Mouse (Mus musculus) testis, postnatal 10 days (tissue): Measurements from ENCODE around the gene Syt1.

Experiments used
- DNase-seq: peaks from one replicate; pipeline ENCODE4 v3.0.0; 2021; ENCODE audit warnings: low spot score

Syt1 gene

DNA sequence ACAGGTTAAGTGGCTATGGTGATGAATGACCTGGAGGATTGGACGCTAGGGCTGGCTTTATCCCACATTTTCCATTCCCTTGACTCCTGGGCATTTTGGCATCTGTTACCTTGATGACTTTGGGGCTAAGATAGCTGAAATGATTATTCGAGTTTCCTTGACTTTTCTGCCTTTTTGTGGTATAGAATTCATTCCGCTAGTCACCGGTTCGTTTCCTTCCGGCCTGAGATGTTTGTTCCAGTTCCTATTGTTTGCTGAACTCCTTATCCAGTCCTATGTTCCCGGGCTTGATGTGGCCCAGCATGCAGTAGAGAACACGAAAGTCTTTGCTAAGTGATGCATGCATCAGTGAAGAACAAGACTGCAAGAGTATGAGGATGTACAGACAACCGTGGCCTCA lies 493.7 kb downstream of the Syt1 start:
- DNase-seq, result no peak

DNA sequence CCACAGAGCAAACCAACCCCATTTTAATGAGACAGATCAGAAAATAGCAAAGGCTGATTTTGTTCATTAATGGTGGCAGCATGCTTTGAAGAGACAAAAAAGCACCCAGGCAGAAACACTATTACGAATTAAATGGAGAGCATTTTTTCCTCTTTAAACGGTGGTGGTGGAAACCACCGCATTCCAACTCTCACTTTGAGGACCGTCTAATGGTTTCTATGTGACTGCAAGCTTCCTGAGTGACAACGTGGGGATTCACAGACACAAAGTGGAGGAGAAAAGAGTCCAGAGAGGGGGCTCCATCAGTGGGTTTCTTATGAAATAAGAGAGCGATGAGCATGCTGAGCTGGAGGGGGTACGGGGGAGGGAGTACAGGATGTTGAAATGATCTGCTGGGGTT lies 496.1 kb downstream of the Syt1 start:
- no peak for DNase-seq

DNA sequence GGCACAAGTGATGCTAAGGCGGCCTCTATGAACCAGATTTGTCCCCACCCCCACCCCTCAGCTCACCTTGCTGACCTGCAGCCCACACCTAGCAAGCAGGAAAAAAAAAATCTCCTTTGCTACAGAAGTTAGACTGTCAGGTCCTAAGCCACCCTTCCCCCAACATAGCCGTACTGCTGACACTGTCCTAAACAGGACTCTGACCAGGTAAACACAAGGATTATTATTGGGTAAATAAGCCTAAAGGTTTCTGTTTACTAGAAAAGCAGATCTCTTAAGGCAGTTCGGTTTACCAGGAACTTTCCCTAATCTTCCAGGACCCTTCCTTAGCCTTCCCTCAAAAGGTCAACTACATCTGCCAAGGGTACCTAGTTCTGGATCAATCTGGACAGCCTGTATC lies 501.2 kb downstream of the Syt1 start:
- DNase-seq, result no peak

DNA sequence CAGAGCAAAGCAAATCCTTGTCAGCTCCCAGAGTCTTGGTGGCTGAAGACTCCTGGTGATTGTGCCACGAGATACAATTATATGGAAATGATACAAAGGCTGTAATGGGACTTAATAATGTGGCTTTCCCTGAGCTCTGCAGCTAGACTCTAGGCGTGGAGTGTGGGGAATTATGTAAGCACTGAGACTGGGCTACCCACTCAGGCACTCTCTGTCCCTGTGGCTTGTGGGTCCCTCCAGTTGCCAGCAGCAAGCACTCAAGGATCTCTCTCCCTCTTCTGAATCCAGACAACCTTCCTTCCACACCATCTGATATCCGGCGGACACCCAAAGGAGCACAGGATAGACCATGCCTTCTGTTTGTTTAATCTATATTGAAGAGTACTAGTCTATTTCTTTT lies 503.9 kb downstream of the Syt1 start:
- no peak for DNase-seq

DNA sequence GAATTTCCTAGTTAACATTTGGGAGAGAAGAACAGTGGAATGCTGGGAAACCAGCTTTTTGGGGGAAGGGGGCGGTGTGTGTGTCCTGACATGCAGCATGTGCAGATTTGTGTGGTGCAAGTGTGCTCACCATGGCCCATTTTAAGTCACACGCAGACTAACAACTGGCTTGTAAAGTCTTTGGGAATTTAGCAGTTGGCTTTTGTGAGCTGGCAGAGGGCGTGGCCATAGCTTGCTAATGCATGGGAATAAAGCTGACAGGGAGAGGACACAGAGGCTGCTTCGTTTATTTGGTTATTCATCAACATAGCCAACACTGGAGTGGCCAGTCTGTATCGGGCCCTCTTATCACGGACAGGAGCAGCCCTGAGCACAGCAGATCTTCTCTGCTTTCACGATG lies 505.9 kb downstream of the Syt1 start:
- no peak for DNase-seq

DNA sequence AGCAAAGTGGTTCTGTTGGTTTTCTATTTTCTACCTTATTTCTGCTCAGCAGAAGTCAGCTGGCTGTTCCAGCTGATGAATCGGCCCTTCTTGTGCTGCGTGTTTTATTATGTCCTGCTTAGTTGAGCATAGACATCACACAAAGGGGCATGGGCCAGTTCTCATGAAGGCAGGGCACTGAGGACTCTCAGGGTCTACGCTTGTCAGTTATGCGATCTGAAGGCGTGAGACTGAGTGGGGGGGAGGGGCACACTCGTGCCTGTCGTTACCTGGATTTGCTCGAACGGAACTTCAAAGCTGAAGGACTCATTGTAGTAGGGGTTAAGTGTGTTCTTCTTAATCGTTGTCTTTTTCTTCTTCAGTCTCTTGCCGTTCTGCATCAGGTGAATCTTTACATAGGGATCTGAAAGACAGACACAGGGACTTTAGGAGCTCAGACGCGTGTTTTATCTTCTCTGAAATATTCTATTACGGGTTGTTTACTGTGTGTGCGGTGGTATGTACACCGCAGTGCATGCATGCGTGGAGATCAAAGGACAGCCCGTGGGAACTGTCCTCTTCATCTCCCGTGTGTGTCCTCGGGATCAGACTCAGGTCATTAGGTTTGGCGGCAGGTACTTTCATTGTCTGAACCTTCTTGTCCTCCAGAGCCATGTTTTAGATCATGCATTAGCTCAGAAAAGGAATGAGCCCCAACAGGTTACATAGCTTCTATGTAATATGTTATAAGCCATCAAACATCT lies 506.5 kb downstream of the Syt1 start:
- DNase-seq, result no peak

DNA sequence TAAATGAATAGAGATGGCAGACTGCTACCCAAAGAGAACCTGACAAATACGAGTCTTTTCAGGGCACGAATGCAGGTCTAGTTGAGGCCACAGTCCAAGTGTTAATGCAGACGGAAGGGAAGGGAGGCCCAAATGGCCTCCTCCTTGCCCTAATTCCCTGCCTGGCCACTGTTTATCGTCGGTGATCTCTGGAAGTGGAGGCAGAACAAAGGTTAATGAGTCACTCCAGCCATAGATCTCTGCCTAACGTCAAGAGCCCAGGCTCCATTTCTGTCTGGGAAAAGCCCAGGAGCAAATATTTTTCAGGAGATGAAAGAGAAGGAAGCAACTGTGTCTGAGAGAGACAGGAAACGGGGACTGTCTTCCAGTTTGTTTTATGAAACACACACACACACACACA lies 520.6 kb downstream of the Syt1 start:
- DNase-seq, result no peak

DNA sequence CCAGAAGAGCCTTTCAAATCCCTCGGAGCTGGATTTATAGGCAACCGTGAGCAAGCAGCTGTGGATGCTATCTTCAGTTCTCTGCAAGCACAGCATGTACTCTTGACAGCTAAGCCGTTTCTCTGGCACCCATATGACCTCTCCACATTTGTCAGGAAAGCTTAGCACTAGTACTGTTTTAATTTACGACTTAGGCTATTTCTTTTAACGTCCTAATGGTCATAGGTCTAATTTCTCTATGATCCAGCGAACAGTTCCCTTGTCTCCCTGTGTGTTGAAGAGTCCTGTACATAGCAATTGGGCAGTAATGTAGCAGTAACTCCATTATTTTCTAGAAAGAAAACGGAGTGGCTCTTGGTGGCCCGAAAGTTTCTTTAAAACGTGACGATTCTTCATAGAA lies 526.8 kb downstream of the Syt1 start:
- no peak for DNase-seq

DNA sequence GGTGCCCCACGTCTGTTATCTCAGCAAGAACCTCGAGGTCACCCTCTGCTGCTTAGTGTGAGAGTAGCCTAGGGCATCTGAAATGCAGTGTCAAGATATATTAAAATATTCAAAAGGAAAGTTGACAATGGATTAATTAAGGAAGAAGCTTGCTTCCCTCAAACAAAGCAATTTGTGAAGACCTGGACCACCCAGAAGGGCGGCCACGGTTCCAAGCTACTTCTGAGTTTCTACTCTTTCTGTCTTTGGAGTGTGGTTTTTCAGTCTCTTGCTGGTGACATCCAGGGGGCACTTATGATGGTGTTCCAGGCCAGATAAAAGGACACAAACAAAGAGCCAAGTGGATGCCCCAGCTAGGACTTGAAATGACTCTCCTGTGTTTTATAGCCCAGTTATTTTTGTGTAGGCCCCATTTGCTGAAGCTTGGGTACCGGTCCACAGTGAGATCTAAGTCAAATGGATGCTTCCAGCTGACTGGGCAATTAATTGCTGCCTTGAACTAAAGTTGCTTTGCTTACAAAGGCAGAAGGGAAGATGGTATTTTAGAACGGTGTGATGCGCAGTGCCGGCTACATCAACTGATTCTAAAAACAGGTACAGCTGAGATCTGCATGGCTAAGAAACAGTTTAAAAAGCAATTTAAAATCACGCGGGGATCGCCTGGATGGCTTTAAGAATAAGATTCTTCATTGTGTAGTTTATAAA lies 530.5 kb downstream of the Syt1 start:
- no peak for DNase-seq

DNA sequence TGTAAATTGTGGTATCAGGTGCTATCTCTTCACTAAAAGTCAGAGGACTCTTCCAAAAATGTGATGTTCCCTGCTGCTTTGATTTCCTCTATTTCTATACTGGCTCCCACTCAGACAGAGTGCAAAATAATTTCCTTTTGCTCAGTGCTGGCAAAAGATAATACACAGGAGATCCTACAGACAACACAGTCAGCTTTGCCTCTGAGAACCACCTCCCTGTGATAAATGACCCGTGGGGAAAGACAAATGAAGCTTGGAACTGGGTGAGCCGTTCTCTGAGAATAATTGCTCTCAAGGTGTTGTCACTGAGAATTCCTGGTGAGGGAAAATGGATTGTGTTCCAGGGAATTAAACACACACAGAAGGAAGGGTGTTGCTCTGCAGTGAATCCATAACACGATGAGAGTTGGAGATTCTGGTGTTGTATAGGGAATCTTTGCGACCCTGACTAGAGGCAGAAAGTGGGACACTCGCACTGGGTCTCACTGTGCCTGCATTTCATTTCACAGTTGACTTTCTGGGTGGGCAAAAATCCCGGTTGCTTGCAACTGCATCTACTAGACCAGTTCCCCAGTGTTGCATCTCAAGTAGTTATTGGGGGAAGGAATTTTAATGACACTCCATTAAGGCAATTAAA lies 540.3 kb downstream of the Syt1 start:
- no peak for DNase-seq

DNA sequence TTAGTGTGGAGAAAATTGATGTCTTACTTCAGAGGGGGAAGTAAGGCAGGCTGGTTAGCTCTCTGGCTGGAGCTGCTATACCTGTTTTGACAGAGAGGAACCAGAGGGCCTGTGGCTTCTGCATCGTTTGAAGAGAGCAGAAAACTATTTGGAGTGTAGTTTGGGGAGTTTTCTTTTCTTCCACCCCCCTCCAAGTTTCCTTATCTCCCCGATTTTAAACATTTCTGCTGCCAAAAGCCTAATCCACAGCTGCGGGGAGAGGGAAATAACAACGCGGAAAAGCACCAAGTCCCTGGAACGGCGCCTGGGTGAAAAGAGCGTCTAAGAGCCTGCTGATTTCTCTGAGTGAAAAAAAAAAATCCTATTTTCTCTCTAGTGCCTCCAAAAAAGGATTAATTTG lies 544.2 kb downstream of the Syt1 start:
- DNase-seq, result peak; percentile 58

DNA sequence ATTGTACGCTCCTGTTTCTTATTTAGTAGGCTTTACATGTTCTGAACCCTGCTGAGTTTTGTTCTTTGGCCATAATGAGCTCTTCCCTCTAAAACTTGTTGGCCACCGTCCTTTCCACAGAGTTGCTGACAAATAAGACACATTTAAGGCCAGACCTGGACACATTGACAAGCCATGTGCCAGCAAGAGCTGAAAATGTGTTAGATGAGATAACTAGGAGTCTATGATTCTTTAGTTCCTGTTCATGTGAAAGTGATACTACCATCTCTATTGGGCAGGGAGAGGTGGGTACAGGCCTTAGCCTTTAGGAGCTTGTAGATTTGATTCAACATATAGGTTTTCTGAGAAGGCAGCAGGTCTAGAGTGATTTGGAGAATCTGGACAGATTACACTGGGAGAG lies 548.9 kb downstream of the Syt1 start:
- DNase-seq, result no peak

DNA sequence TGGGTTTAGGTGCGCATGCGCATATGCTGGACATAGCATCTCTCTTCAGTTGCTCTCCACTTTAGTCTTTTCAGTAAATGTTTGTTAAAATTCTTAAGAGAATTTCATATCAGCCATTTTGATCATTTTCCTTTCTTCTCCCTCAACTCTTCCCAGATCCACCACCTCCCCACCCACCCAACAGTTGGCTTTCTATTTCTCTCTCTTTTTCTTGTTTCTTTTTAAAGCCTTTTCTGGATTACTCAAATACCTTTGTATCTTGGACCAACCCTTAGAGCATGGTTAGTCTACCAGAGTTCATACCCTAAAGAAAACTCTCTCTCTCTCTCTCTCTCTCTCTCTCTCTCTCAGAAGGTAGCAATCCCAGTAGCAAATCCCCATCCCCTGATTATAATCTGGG lies 553.7 kb downstream of the Syt1 start:
- DNase-seq, result no peak

DNA sequence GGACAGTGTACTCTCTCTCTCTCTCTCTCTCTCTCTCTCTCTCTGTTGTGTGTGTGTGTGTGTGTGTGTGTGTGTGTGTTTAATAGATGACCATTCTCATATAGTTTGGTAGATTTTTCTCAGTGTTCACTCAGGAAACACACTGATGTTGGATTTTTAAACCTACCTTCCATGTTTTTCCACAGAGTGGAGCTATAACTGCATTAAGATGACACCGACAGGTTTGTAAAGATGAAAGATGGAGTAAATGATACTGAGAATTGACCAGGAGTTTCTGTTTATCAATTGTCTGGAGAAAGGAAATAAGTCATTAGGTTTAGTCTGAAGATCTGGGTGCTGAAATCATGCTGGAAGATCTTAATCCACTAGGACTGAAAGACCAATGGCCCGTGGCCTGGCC lies 554.9 kb downstream of the Syt1 start:
- DNase-seq, result no peak

DNA sequence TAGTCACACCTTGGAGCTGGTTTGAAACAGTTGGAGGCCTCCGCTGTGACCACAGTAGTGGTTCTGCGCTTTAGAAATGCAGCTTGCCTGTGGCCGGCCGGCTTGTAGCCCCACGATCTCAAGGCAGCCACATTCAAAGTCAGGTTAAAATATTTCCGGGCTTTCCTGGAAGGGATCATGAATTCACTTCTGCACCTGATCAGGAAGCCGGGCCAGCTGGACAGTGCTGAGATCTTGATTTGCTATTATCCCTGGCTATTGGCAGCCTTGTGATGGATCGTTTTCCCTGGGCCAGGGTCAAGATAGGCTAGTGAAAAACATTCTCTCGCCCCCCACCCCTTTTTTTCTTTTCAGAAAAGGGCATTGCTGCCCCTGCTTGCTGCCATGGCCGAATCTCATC lies 555.6 kb downstream of the Syt1 start:
- no peak for DNase-seq

DNA sequence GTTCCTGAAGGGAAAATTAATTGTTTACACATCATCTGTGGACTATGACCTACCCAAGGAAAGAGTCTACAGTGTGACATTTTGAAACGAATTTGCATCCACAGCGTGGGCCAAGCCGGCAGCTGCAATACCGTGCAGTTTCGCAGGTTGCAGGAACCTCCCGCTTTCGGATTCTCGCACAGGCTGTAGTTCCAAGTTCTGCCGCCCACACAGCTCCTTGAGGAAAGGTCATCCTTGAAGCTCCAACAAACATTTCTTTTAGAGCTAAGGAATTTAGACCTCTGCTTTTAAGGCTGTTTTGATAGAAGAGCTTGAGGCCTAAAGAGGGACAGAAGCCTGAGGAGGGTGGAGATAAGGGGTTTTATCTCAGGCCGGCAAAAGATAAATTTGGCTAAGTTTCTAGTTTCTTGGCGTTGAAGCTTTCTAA lies 556.1 kb downstream of the Syt1 start:
- DNase-seq, result peak; percentile 66

DNA sequence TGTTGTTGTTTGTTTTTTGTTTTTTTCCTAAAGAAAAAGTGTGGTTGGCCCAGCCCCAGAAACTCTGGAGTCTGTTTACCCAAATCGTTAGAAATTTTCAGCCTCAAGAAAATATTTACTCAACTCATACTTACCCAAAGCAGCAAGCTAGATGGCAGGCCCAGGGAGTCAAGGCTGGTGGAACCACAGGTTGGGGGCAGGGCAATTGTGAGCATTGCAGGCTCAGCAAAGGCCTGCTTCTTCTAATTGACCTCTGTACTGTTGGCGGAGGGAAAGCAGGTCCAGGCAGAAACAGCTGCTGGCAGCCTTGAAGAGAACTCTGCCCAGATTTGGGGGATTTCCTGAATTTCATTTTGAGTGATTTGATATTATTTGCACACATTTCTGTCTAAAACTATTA lies 557.2 kb downstream of the Syt1 start:
- peak; percentile 51 for DNase-seq

DNA sequence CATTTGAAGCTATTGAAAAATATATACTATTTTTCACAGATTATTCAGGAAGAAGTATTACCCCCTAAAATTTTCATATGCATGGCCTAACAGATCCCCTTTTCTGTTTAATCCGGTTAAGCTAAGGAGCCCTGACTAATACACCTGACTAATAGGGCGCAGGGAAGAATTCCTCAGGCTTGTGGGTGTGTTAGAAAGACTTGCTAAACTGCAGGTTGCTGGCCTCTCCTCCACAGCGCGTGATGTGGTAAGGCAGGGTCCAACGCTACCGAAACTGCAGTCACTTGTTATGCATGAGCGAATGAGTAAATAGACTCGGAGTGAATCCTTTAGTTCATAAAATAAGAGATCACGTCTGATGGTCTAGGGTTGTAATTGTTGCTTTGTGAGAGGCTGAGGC lies 558.4 kb downstream of the Syt1 start:
- no peak for DNase-seq

DNA sequence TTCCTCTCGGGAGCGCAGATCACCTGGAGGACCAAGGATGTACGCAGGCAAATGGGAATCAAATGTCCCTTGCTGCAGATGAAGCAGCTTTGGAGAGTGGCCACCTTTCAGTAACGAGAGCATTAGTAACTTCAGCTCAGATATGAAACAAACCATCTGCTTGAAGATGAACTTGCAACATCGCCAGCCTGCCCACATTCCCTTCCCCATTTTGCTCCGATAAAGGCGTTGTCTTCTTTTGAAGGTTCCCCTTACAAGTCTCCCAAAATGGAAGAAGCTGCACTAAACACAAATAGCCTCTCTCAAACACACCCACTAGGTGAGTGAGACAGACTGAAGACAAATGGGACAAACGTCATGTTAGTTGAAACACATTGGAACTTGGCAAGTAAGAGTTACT lies 559.3 kb downstream of the Syt1 start:
- DNase-seq, result no peak

DNA sequence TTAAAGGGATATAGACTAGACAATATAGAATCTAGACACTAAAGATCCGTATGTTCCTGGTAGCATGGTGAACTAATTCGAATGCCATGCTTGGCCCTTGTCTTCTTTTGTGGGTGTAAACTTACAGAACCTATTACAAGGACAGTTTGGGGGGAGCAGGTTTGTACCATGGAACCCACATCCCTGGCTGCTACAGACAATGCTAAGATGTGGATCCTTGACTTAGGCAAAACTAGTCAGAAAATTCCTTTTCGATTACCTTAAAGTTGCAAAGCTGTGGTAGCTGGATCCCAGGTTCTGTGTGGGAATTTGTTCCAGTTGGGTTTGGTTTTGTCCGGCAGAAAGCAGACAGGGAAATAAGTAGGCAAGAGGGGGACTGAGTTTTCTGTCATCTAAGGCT lies 560.4 kb downstream of the Syt1 start:
- no peak for DNase-seq

DNA sequence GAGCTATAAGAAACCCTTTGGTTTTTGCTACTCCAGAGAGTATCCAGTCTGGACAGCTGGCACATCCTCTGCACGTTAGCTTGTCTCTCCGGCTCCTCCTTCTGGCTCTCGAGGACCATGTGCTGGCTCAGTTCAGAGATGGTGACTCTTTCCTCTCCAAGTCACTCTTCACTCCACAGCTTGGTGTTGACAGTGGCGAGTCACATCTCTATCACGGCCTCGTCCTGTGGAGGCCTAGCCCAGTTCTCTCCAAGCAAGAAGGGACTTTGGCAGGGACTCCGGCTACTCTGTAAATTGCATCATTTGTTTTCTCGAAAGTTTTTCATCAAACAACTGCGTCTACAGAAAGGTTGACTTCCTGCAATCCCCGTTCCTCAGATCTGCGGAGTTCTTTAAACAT lies 562.4 kb downstream of the Syt1 start:
- DNase-seq, result no peak
